Mouse (Mus musculus): Measurements from ENCODE around the gene Knstrn.

DNA sequence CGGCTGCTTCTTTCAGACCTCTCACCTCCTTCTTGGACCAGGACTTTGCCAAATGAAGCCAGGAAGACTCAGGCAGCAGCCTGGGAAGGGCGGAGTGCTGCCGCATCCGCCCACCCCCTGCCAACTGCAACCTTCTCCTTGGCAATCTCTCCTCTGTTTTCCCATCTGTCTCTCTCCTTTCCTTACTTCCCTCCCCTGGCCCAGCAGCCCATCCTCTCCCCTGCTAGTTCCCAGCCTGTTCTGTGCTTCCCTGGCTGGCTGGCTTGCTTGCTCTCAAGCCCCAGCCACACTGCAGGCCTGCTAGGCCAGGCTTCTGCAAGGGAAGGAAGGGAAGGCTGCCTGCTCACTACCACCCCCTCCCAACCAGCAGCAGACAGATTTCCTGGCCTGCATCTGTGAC is 38.0 kb upstream of the Knstrn start:
- TF ChIP-seq CTCF (IDR thresholded peaks at IDR 0.05; ENCODE audit: low read depth, low read length) (no peak), POLR2A (IDR thresholded peaks at IDR 0.05; ENCODE audit: borderline replicate concordance, low read depth, low read length) (no peak)
